Mouse (Mus musculus) embryo, embryonic 10.5 days (tissue): ENCODE data around the gene Gas8.
"Not testable (repeated sequence)": the region's sequence is repeated elsewhere in the genome, so short reads cannot be mapped to it uniquely, and the experiment has no call there.

Experiments used
- DNase-seq: peaks from one replicate; pipeline ENCODE4 v3.0.0-alpha.2; 2015; ENCODE audit warnings: low spot score

Gene Gas8

DNA sequence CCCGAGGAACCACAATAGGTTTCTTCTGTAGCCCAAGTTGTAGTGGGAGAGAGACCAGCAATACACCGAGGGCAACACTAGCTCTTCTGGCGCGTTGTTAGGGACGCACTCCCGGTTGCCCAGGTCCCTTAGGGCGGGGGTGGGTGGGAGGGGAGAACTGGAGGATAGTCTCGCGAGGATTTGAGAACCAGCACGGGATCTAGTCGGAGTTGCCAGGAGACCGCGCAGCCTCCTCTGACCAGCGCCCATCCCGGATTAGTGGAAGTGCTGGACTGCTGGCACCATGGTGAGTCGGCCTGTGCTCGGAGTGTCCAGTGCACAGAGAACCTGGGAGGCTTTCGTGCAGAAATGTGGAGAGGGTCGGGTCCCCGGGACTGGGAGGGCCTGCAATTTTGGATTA lies at the start of gene Gas8:
Gene Gas8, plus strand, starts transcription at position 168 of the 400 bp plus-strand sequence.
- peak; percentile 97 for DNase-seq

- not testable (repeated sequence) for DNase-seq
Measured at GRCm38 (mm10) chr8:123472991-123473390, 45.6 kb upstream of the Gas8 start.

GRCm38 (mm10) chr8:123474549-123474948 lies 44.1 kb upstream of the Gas8 start:
- not testable (repeated sequence) for DNase-seq

DNA sequence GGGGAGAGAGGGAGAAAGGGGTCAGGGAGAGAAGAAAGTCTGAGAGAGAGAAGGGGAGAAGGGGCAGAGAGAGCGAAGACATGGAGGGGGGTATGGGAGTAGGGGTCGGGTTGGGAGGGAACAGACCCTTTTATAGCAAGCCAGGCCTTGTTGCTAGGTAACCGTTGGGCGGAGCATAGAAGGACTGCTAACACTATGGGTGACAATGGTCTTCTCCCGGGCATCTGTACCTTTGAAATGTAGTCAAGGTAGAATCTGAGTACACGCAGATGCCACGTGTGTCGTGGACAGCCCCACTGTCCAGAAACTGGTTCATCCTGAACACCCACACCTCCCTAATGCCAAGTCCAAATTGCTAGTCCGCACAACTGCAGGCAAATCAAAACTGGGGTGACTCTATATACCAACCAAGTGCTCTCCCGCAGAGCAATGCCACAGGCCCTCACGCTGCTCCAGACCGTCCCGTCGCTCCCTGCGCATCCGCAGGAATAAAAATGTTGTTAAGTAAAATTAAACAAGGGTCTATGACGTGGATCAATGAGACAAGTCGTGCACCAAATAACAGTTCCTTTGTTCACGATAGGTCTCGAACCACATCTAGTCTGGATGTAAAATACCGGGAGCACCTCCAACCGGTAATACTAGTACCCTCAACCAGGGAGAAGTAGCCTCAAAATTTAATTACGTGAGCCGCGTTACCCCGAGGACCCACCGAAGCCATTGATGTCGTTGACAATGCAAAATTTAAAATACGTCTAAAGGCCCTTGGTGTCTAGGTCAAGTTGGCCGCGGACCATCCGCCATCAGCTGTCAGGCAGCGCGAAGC lies 41.5 kb upstream of the Gas8 start:
- DNase-seq, result peak; percentile 62

DNA sequence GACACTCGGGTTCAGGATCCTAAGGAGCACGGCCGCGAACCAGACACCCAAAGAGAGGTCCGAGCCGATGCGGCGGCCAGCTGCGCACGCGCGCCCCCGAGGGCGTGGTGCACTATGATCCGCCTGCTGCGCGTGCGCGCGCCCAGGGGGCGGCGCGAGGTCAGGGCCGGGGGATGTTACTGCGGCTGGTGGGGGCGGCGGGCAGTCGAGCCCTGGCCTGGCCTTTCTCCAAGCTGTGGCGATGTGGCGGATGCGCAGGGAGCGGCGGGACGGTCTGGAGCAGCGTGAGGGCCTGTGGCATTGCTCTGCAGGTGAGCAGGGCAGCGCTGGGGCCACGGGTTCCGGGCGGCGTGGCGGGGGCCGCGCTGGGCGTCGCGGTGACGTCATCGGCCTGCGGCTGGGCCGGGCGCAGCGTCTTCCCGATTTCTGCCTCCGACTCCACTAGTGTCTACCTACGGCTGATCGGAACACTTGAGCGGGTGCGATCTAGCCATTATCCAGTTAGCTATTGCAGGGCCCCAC lies 40.8 kb upstream of the Gas8 start, which contains the start of gene Afg3l1:
Gene Afg3l1, plus strand, starts transcription at position 167 of the 522 bp plus-strand sequence.
- peak; percentile 93 for DNase-seq

DNA sequence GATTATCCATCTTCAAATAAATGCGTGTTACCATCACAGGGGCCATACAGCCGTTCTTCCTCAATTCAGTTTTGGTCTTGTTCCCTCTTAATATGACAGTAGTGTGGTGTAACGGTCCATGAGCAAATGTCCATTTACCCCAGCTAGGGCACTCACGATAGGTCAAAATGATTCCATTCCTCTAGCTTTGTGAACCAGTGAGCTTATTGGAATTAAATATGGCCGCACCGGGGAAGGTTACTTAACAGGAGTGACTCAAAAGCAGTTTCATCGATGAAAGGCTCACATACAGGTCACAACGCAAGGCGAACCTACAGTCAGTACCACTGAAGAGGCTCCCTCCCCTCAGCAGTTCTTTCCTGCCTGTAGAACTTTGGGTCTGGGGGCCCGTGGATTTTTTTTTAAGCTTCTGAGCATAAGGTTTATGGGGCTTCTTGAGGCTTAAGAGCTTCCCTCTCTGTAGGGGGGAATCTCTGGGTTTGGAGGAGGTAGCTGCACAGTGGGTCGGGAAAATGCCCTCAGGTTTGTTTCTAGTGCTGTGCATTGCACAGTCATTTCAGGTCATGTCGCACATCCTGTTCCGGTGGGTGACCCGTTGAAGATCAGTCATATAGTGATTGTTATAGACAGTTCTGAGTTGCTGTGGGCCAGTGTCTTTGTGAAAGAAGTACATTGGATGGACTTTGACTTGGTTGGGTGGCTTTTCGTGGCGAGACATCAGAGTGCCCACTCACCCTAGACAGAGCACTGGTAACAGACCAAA lies 40.0 kb upstream of the Gas8 start:
- peak; percentile 59 for DNase-seq

- DNase-seq, result peak; percentile 18
Measured at GRCm38 (mm10) chr8:123482627-123483026, 36.0 kb upstream of the Gas8 start.

GRCm38 (mm10) chr8:123491280-123492075 lies 27.2 kb upstream of the Gas8 start:
- DNase-seq, result no peak

GRCm38 (mm10) chr8:123492898-123493297 lies 25.7 kb upstream of the Gas8 start:
- DNase-seq, result no peak

- DNase-seq, result no peak
Measured at GRCm38 (mm10) chr8:123497699-123498098, 20.9 kb upstream of the Gas8 start.

DNA sequence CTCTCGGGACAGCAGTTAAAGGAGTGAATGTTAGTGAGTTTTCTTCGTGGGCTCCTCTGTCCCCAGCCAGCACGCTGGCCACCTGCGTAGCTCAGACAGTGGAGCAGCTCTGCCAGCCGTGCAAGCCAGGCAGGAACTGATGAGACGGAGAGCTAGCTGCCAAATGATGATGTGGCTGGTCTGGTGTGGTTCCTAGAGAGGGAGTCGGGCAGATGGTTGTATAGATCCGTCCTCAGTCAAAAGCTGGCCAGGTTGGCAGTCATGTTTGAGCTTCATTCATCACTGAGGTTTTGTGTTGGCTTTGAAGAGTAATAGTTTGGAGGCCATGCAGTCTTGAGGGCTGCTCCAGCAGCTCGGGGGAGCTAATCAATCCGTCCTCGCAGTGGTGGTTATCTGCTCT lies 19.7 kb upstream of the Gas8 start:
- no peak for DNase-seq

DNA sequence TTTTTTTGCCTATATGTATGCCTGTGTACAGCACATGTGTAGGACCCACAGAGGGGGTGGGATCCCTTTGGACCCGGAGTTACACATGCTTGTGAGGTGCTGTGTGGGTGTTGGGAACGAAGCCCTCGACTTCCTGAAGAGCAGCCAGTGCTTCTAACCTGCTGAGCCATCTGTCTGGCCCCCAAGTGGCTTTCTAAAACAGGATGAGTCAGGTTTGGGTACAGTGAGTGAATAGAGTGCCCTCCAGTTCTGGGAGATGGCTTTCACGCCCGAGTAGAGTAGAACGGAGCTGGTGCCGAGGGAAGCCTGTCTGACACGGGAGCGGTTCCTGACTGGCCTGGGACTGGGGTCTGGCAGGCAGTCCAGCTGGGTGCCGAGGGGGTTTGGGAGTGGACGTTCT lies 19.1 kb upstream of the Gas8 start:
- DNase-seq, result no peak

DNA sequence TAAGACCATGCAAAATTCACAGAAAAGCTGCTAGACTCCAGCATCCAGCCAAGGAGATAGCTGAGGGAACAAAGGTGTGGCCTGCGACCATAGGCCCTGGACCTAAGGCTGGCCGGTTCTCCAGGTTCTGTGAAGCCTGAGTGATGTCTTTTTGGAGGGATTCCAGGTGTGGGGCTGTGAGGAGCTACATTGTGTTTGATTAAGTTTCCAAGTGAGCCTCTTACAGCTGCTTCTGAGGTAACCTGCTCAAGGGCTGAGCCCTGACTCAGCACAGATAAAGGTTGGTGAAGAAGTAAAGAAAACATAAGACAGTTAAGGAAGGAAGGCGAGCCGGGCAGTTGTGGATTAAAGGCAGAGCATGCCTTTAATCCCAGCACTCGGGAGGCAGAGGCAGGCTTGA lies 16.4 kb upstream of the Gas8 start:
- no peak for DNase-seq

- DNase-seq, result no peak
Measured at GRCm38 (mm10) chr8:123503801-123504467, 14.7 kb upstream of the Gas8 start.

DNA sequence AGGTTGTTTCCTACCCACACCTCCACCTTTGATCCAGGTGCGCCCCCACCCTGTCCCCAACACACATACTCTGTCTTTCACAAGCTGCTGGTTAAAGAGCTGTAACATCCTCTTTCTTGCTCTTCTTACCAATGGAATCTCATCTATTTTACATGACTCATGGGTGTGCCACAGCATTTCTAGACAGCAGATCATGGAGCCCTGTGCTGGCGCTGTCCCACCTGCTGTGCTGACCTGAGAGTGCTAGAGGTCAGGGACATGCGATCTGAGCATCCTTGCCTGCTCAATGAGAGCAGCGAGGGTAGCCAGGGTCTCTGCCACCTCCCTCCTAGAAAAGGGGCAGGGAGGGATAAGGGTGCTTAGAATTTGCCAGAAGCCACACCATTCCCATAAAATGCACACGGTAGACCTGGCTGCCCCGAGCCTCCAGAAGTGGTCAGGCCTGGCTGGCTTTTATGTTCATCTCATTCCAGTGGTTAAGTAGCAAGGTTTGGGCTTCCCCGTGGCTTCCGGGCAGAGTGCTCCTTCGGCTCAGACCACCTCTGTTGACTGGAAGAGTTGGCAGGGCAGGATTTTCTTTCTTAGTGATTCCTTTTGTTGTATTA lies 13.9 kb upstream of the Gas8 start:
- DNase-seq, result no peak

DNA sequence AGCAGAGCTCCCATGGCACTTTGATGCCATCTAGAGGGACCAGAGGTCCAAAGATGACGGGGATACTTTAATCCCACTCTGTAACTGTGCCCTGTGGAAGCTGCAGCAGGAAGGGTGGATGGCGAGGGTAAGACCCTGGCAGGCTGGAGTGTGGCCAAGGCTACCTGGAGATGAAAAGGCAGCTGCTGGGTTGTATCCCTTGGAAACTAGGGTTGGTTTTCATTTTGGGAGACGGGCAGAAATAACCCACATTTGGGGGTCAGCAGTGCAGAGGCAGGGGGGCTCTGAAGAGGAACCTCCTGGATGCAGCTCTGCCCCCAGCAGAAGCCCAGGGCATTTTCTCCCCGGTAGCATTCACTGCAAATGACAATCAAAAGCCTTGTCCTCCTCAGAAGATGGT lies 13.4 kb upstream of the Gas8 start:
- DNase-seq, result no peak

GRCm38 (mm10) chr8:123505695-123506094 lies 12.9 kb upstream of the Gas8 start:
- no peak for DNase-seq

GRCm38 (mm10) chr8:123507153-123507552 lies 11.5 kb upstream of the Gas8 start:
- DNase-seq, result no peak

DNA sequence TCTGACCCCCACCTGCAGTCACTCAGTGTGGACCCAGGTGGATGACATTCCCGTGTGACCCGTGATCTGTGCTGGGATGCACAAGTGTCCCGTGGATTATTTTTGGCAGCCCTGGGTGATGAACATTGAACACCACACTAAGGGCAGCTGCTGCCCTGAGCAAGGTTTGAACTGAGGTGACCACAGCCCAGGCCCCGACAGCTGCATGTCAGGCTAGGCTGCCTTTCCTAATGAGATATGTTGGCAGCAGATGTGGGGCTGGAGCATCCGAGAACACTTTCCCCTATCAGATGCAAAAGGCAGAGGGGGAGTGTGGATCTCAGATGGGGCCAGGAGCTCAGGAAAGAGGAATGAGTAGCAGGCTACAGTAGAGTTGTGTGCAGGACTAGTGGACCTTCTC lies 7.8 kb upstream of the Gas8 start:
- DNase-seq, result no peak

- DNase-seq, result peak; percentile 31
Measured at GRCm38 (mm10) chr8:123514136-123514535, 4.5 kb upstream of the Gas8 start.
